8 mouse cellular contexts compared by ENCODE assay signal in the genomic region with DNA sequence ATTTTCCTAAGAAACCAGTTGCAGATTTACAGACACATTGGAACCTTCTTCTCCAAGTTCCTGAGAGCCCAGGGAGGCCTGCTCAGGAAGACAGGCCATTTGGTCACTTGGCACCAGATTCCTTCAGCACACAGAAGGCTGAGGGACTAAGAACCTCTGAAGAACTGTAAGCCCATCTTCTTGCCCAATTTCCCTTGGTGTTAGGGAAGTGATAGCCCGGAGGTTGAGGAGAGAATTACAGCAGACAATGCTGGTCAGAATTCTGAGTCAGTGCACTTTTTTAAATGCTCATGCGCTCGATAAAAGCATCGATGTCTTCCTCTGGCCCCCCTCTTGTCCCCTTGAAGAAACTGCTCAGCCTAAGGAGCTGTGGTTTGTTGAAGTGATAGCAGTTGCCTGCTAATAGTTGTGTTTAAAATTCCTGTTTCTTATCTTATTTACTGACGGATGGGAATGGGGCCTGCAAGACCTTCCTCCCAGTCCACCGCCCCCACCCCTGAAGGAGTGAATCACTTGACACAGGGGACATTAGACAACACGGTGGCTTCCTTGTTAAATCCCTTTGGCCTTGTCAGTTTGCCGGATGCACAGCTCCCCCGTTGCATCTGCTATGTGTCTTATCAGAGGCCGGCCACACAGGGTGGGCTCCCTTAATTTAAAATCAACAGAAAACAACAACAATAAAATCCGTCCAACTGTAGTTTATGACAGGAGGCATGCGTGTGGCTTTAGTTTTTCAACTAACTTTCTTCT.
DNase-seq lines count a peak whose midpoint lies in the region; ATAC-seq and TF ChIP-seq lines count a peak whose summit lies in the region.

No protein-coding gene starts in this region.

- H3K36me3 ChIP-seq in heart, embryonic 14.5 days (ENCODE audit: control insufficient read depth, insufficient read depth, low read length): no peaks in the 10 kb centered on the region
- no peaks in the 10 kb centered on the region for H3K36me3 ChIP-seq in intestine, embryonic 16.5 days (ENCODE audit: control insufficient read depth, insufficient read depth, low read length)
- no peaks in the 10 kb centered on the region for H3K36me3 ChIP-seq in midbrain, embryonic 10.5 days

- 0 out of 2 replicates have a peak, but pooled peaks have one; percentile 26 for ATAC-seq in heart, embryonic 14.5 days (ENCODE audit: insufficient number of reproducible peaks, insufficient read depth, low FRiP score, low read depth)
- ATAC-seq in intestine, embryonic 16.5 days: 0 out of 2 replicates have a peak, but pooled peaks have one; percentile 23

- peaks cover 5 to 11% of the 10 kb centered on the region in 2 experiments for H3K4me1 ChIP-seq in heart, embryonic 14.5 days (ENCODE audit: control insufficient read depth in 2 of 2, insufficient read depth in 2 of 2, low read length in 2 of 2)
- H3K4me1 ChIP-seq in intestine, embryonic 16.5 days (ENCODE audit: control insufficient read depth, insufficient read depth, low read length): peaks cover 14% of the 10 kb centered on the region; the same call in 1 of the 2 replicates
- peaks cover 34% of the 10 kb centered on the region for H3K4me1 ChIP-seq in midbrain, embryonic 10.5 days

- WGBS in heart, embryonic 14.5 days: 21% methylated on average over 12 of the region's 12 CpGs
- 28% methylated on average over 12 of the region's 12 CpGs for WGBS in intestine, embryonic 16.5 days
- 36% methylated on average over 12 of the region's 12 CpGs for WGBS in midbrain, embryonic 10.5 days

- no peak overlapping the region for H3K27ac ChIP-seq in heart, embryonic 14.5 days (replicated peaks in 1 of 2; ENCODE audit: control insufficient read depth in 1 of 2, insufficient read depth in 1 of 2, low read depth in 2 of 2, low read length in 2 of 2)
- peak overlapping the region; percentile 20; the same call in 1 of the 2 replicates for H3K27ac ChIP-seq in intestine, embryonic 16.5 days (ENCODE audit: low read length)
- peak overlapping the region; percentile 61 for H3K27ac ChIP-seq in midbrain, embryonic 10.5 days (replicated peaks)

- no peaks in the 10 kb centered on the region for H3K9me3 ChIP-seq in heart, embryonic 14.5 days (ENCODE audit: control insufficient read depth, low read length)
- H3K9me3 ChIP-seq in intestine, embryonic 16.5 days (ENCODE audit: control insufficient read depth, low read length): no peaks in the 10 kb centered on the region
- no peaks in the 10 kb centered on the region for H3K9me3 ChIP-seq in midbrain, embryonic 10.5 days (replicated peaks)

- TF ChIP-seq CTCF in brain, embryonic 14.5 days (IDR thresholded peaks at IDR 0.05; ENCODE audit: borderline replicate concordance, extremely low read depth, insufficient read depth, insufficient read length): no peak

- H3K9ac ChIP-seq in heart, embryonic 14.5 days (ENCODE audit: low read length): no peak overlapping the region
- no peak overlapping the region for H3K9ac ChIP-seq in intestine, embryonic 16.5 days (ENCODE audit: low read depth, low read length)

- no peak overlapping the region for H3K4me2 ChIP-seq in heart, embryonic 14.5 days (ENCODE audit: low read length)
- no peak overlapping the region for H3K4me2 ChIP-seq in intestine, embryonic 16.5 days (ENCODE audit: low read depth, low read length)

- H3K27me3 ChIP-seq in heart, embryonic 14.5 days (ENCODE audit: control insufficient read depth, insufficient read depth, low read length): no peaks in the 10 kb centered on the region
- no peaks in the 10 kb centered on the region for H3K27me3 ChIP-seq in intestine, embryonic 16.5 days (replicated peaks; ENCODE audit: control insufficient read depth, insufficient read depth, low read length)
- H3K27me3 ChIP-seq in midbrain, embryonic 10.5 days (ENCODE audit: low read depth, poor library complexity, severe bottlenecking): peaks cover 56% of the 10 kb centered on the region

- no peak overlapping the region for H3K4me3 ChIP-seq in heart, embryonic 14.5 days (ENCODE audit: control insufficient read depth in 1 of 2, insufficient read depth in 1 of 2, low read depth in 1 of 2, low read length in 2 of 2)
- no peak overlapping the region for H3K4me3 ChIP-seq in intestine, embryonic 16.5 days (ENCODE audit: low read length)
- no peak overlapping the region for H3K4me3 ChIP-seq in midbrain, embryonic 10.5 days

- no peak for DNase-seq in heart, postnatal 25 days (ENCODE audit: low spot score)
- peak; percentile 36 for DNase-seq in brain, embryonic 14.5 days (ENCODE audit: low read depth)
- peak; percentile 25 for DNase-seq in midbrain, embryonic 10.5 days (ENCODE audit: low spot score)
- DNase-seq in layer of hippocampus, postnatal 36 days: no peak
- no peak for DNase-seq in adrenal gland, adult (ENCODE audit: inconsistent age in 2 of 2, low spot score in 1 of 2)
- no peak for DNase-seq in urinary bladder, postnatal 25 days (ENCODE audit: low spot score)

- TF ChIP-seq POLR2A in brain, embryonic 14.5 days (IDR thresholded peaks at IDR 0.05; ENCODE audit: borderline replicate concordance, extremely low read depth, insufficient read depth, insufficient read length, poor library complexity, severe bottlenecking): no peak

- intact Hi-C loops in heart, postnatal 25 days (cut with DNase I): no loop called here

Comparison
In these comparisons a context has a peak if more than half of its experiments do, and no peak if none do; other contexts are left out.
1. H3K27ac ChIP-seq: peak in intestine, embryonic 16.5 days (single experiment) and midbrain, embryonic 10.5 days (single experiment); none in heart, embryonic 14.5 days (0 of 2).
2. DNase-seq: peak in brain, embryonic 14.5 days (single experiment) and midbrain, embryonic 10.5 days (single experiment); none in heart, postnatal 25 days (single experiment), layer of hippocampus, postnatal 36 days (0 of 2), adrenal gland, adult (0 of 2) and urinary bladder, postnatal 25 days (single experiment).